Mouse (Mus musculus) embryo, embryonic 11.5 days (tissue): Measurements from ENCODE around the gene Tshz3.

Source experiments
- DNase-seq: peaks from one replicate; pipeline ENCODE4 v3.0.0-alpha.2; 2012; ENCODE audit warnings: low read depth, low spot score

Tshz3 gene

DNA sequence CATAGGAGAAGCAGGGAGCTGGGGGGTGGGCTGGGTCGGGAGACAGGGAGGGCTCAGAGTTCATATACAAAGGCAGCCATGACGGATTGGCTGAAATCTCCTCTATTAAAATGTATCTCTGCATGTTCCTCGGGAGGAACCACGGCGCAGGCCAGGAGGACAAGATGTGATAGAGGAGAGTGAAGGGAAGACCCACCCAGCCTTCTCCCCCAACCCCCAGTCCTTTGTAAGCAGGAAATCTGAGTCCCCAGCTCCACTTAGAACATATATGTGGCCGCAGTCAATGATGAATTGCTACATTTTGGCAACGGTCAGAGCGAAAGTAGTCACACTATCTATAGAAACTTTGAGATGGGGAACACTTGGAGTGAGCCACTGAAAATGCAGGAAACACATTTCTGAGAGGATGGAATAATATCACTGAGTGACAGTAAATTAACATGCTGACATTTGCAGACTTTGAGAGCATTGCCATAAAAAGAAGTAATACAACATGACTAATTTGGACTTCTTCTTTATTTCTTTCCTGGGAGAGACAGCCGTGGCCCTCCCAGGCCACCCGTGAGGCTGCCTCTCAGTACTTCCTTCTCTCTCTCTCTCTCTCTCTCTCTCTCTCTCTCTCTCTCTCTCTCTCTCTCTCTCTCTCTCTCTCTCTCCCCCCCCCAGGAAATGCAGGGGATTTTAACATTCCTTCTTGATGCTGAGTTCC lies 88.9 kb downstream of the Tshz3 start:
- DNase-seq = no peak

GRCm38 (mm10) chr7:36796392-36797187 lies 98.7 kb downstream of the Tshz3 start:
- DNase-seq = no peak
